Mouse (Mus musculus) forebrain, embryonic 14.5 days (tissue): ENCODE data around the gene Cisd3. TPM values are rescaled to one million over a fixed set of nuclear protein-coding genes. Genes with fewer than 3 reads are reported as not detected.
A peak's percentile ranks its signal among the peaks of the same experiment; 100 is the strongest.
"Not testable (repeated sequence)": the region's sequence is repeated elsewhere in the genome, so short reads cannot be mapped to it uniquely, and the experiment has no call there.

Experiments
- ATAC-seq: fragments of 200-750 bp; cut with Nextera tagmentation; 2 replicates; pipeline ENCODE4 v1.8.0; 2017; ENCODE audit warnings: mild to moderate bottlenecking, moderate library complexity
- DNase-seq: peaks from one replicate; pipeline ENCODE4 v3.0.0-alpha.2; 2015; ENCODE audit warnings: low spot score
- H3K27ac ChIP-seq: fragments of 300-500 bp; sonication (generic); 2 replicates; pipeline ENCODE4 v1.5.1; 2014; ENCODE audit warnings: low read depth, mild to moderate bottlenecking, control low read depth, low read length, moderate library complexity
- H3K27me3 ChIP-seq: fragments of 300-500 bp; sonication (generic); replicated peaks from 2 replicates; pipeline ENCODE4 v1.6.1; 2014; ENCODE audit warnings: low read length, control low read depth, mixed read lengths; ENCODE audit not compliant: control insufficient read depth, insufficient read depth
- H3K36me3 ChIP-seq: fragments of 300-500 bp; sonication (generic); 2 replicates; pipeline ENCODE4 v1.6.1; 2014; ENCODE audit warnings: low read length, control low read depth; ENCODE audit not compliant: control insufficient read depth, insufficient read depth
- H3K4me1 ChIP-seq: fragments of 300-500 bp; sonication (generic); 2 replicates; pipeline ENCODE4 v1.6.1; 2014; ENCODE audit warnings: antibody characterized with exemption, low read length, control low read depth; ENCODE audit not compliant: control insufficient read depth, insufficient read depth
- H3K4me2 ChIP-seq: fragments of 300-500 bp; sonication (generic); 2 replicates; pipeline ENCODE4 v1.6.1; 2014; ENCODE audit warnings: mild to moderate bottlenecking, control low read depth, low read length
- H3K4me3 ChIP-seq: fragments of 300-500 bp; sonication (generic); 2 replicates; pipeline ENCODE4 v1.5.1; 2014; ENCODE audit warnings: low read depth, low read length, control low read depth
- H3K9ac ChIP-seq: fragments of 300-500 bp; sonication (generic); 2 replicates; pipeline ENCODE4 v1.6.1; 2014; ENCODE audit warnings: mild to moderate bottlenecking, low read length, control low read depth, moderate library complexity
- H3K9me3 ChIP-seq: fragments of 300-500 bp; sonication (generic); replicated peaks from 2 replicates; pipeline ENCODE4 v1.6.1; 2016; ENCODE audit warnings: low read length, control low read depth, mixed read lengths; ENCODE audit not compliant: control insufficient read depth
- WGBS: fragments of 180-500 bp; shearing (Covaris S2); extraction: QIAGEN DNeasy Blood & Tissue Kit; methylation state at CpG from one replicate; pipeline ENCODE4 v1.1.7; 2014; 5-methylcytosine and 5-hydroxymethylcytosine counted together
- polyA plus RNA-seq: library from polyadenylated mRNA; unstranded; fragments of >200 nt; fragmentation: Nextera tagmentation; extraction: Ambion mirVana; gene quantifications from 2 replicates; pipeline ENCODE4 v1.2.1, GENCODE M21; 2014

Gene Cisd3
- 17.3 and 19.5 TPM in 2 replicates for polyA plus RNA-seq

- peak; percentile 75 for ATAC-seq
- DNase-seq, result peak; percentile 61
- peaks cover 45% of the 10 kb centered on the region for H3K36me3 ChIP-seq
- H3K9me3 ChIP-seq, result no peaks in the 10 kb centered on the region
- no peaks in the 10 kb centered on the region for H3K27me3 ChIP-seq
- WGBS, result 2% methylated on average over 43 of the region's 43 CpGs
- H3K27ac ChIP-seq, result no peak within 1 kb of the TSS
- 0 out of 2 replicates have a peak, but pooled peaks cover 3% of the 10 kb centered on the region for H3K4me1 ChIP-seq
- peak within 1 kb of the TSS; percentile 40 for H3K4me3 ChIP-seq
- H3K4me2 ChIP-seq, result peak within 1 kb of the TSS; percentile 85
- peak within 1 kb of the TSS; percentile 67 for H3K9ac ChIP-seq
Observed at GRCm38 (mm10) chr11:97685613-97686321, at the start of gene Cisd3. Cisd3 (plus strand) TSS chr11:97685826.

- ATAC-seq (no peak), DNase-seq (no peak)
- Histone ChIP-seq H3K9me3 (no peaks in the 10 kb centered on the region), H3K9ac (no peak overlapping the region), H3K36me3 (no peaks in the 10 kb centered on the region), H3K4me1 (no peaks in the 10 kb centered on the region), H3K4me2 (no peak overlapping the region), H3K4me3 (no peak overlapping the region), H3K27me3 (no peaks in the 10 kb centered on the region), H3K27ac (no peak overlapping the region)
- WGBS, result 62% methylated on average over 8 of the region's 8 CpGs
Observed at GRCm38 (mm10) chr11:97641668-97642067, 44.0 kb upstream of the Cisd3 start.

DNA sequence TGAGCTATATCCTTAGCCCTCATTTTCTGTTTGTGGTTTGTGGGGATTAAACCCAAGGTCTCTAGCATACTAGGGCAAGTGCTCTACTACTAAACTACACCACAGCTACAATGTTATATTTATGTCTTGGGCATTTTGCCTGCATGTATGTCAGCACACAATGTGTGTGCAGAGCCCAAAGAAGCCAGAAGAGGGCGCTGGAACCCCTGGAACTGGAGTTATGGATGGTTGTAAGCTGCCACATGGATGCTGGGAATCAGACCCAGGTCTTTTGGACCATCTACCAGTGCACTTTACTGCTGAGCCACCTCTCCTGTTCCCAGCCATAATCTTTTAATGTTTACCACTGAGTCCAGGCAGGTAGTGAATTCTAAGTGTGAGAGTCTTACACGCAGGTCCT, 42.9 kb upstream of the Cisd3 start:
- 44% methylated on average over 2 of the region's 2 CpGs for WGBS

DNA sequence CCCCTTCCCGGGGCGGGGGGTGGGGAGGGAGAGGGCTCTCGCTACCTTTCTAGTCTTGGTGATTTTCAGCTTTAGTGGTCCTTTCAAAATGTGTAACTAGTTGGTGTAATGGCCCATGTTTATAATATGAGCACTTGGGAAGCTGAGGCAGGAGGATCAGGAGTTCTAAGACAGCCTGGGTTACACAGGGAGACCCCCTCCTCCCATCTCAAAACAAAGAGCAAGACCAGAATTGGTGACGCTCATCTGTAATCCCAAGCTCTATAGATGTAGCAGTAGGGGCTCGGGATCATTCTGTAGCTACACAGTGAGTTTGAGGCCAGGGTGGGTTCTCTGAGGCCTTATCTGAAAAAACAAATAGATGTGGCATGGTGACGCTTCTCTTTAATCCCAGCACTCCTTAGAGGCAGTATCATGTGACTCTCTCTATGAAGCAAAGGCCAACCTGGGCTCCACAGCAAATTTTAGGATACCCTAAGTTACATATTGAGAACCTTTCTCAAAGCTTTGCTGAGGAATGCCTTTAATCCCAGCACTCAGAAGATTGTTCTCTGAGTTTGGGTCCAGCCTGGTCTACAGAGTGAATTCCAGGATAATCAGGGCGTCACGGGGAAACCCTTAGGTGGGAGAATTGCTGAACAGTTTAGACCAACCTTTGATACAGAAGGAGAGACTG, 42.1 kb upstream of the Cisd3 start:
- Histone ChIP-seq H3K9me3 (no peaks in the 10 kb centered on the region), H3K27ac (no peak overlapping the region), H3K4me1 (no peaks in the 10 kb centered on the region), H3K27me3 (no peaks in the 10 kb centered on the region), H3K9ac (no peak overlapping the region), H3K4me3 (no peak overlapping the region), H3K4me2 (no peak overlapping the region), H3K36me3 (no peaks in the 10 kb centered on the region)
- no peak for DNase-seq
- WGBS, result 79% methylated on average over 8 of the region's 8 CpGs
- no peak for ATAC-seq

More for the DNA sequence above, 42.9 kb upstream of the Cisd3 start:
- ATAC-seq (no peak), DNase-seq (no peak)
- Histone ChIP-seq H3K4me2 (no peak overlapping the region), H3K4me3 (no peak overlapping the region), H3K27ac (no peak overlapping the region), H3K9me3 (no peaks in the 10 kb centered on the region), H3K4me1 (no peaks in the 10 kb centered on the region), H3K9ac (no peak overlapping the region), H3K27me3 (no peaks in the 10 kb centered on the region), H3K36me3 (no peaks in the 10 kb centered on the region)

- Histone ChIP-seq H3K9ac (no peak overlapping the region), H3K27ac (no peak overlapping the region), H3K36me3 (no peaks in the 10 kb centered on the region), H3K4me2 (no peak overlapping the region), H3K27me3 (no peaks in the 10 kb centered on the region), H3K4me1 (no peaks in the 10 kb centered on the region), H3K9me3 (no peaks in the 10 kb centered on the region), H3K4me3 (no peak overlapping the region)
- ATAC-seq (no peak), DNase-seq (peak; percentile 76)
- WGBS, result 1% methylated on average over 6 of the region's 6 CpGs
Observed at GRCm38 (mm10) chr11:97644834-97645233, 40.8 kb upstream of the Cisd3 start.

DNA sequence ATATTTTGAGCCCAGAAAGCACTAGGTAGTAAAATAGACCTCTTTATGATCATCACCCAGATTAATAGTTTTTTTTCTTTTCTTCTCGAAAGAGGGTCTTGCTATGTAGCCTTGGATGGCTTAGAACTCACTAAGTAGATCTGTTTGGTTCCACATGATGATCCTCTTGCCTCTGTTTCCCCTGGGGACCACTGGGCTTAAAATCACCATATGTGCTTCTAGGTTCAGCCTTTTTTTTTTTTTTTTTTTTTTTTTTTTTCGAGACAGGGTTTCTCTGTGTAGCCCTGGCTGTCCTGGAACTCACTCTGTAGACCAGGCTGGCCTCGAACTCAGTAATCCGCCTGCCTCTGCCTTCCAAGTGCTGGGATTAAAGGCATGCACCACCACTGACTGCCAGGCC, 37.1 kb upstream of the Cisd3 start:
- H3K36me3 ChIP-seq, H3K4me3 ChIP-seq, H3K9me3 ChIP-seq, ATAC-seq, DNase-seq, H3K27me3 ChIP-seq, H3K4me1 ChIP-seq, H3K27ac ChIP-seq, H3K9ac ChIP-seq, H3K4me2 ChIP-seq: not testable (repeated sequence)
- 95% methylated on average over 3 of the region's 4 CpGs for WGBS

DNA sequence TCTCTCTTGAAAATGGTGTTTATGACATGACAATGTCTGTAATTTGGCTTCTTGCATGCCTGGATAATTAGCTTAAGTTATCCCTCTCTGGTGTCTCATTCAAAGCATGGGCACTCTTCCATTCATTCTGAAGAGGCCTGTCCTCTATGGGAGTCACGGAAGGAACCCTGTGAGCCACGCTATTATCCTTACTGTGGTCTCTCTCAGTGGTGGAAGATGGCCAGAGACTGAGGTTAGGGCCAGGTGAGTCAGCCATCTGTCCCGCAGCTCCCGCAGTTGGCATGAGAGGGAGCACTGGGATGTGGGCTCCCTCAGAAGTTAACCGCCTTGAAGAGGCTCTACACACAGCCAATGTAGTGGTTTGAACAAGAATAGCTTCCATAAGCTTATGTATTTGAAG, 35.3 kb upstream of the Cisd3 start:
- Histone ChIP-seq H3K4me1 (no peaks in the 10 kb centered on the region), H3K4me2 (no peak overlapping the region), H3K27ac (no peak overlapping the region), H3K9ac (no peak overlapping the region), H3K27me3 (no peaks in the 10 kb centered on the region), H3K36me3 (no peaks in the 10 kb centered on the region), H3K4me3 (no peak overlapping the region), H3K9me3 (no peaks in the 10 kb centered on the region)
- DNase-seq (no peak), ATAC-seq (no peak)
- 47% methylated on average over 5 of the region's 5 CpGs for WGBS

DNA sequence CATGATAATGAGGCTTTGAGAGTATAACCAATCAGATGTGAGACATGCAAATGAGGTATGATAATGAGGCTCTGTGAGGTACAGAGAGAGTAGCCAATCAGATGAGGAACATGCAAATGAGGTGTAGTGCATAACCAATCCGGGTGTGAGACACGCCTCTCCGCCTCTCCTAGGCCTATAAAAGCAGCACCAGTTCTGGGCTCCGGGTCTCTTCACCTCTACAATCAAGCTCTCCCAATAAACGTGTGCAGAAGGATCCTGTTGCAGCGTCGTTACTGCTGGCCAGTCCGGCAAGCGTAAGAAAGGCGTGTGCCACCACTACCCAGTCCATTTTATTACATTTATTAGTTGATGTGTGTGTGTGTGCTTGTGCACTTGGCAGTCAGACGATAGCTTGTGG, 32.2 kb upstream of the Cisd3 start:
- not testable (repeated sequence) for H3K9me3 ChIP-seq, H3K9ac ChIP-seq, DNase-seq, H3K4me1 ChIP-seq, H3K27me3 ChIP-seq, H3K27ac ChIP-seq, H3K4me2 ChIP-seq, ATAC-seq, H3K4me3 ChIP-seq, H3K36me3 ChIP-seq
- WGBS, result 92% methylated on average over 11 of the region's 11 CpGs

DNA sequence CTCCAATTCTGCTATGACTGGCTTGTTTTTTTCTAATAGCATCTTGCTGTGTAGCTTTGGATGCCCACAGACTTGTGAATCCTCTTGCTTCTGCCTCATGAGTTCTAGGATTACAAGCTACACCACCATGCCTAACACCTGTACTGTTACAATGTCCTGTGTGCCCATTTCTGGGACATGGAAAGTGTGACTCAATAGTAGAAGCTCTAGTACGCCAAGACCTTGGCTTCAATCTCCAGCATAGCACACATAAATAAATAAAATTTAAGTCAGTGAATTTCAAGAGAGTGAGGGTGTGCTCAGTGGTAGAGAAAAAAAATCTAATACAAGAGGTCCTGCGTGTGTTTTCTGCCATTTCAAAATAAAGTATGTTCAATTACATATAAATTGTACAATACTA, 31.4 kb upstream of the Cisd3 start:
- Histone ChIP-seq H3K4me2 (no peak overlapping the region), H3K4me1 (no peaks in the 10 kb centered on the region), H3K36me3 (no peaks in the 10 kb centered on the region), H3K27me3 (no peaks in the 10 kb centered on the region), H3K9me3 (no peaks in the 10 kb centered on the region), H3K9ac (no peak overlapping the region), H3K27ac (no peak overlapping the region), H3K4me3 (no peak overlapping the region)
- WGBS, result 92% methylated on average over 2 of the region's 2 CpGs
- DNase-seq, result no peak
- no peak for ATAC-seq
